Mouse (Mus musculus) embryonic facial prominence, embryonic 14.5 days (tissue): ENCODE data around the gene Fbxw4. TPM values are rescaled to one million over a fixed set of nuclear protein-coding genes. Genes with fewer than 3 reads are reported as not detected.

Experiments used
- ATAC-seq: fragments of 200-750 bp; cut with Nextera tagmentation; 2 replicates; pipeline ENCODE4 v1.8.0; 2017; ENCODE audit warnings: low read depth, moderate number of reproducible peaks, moderate TSS enrichment
- DNase-seq: peaks from one replicate; pipeline ENCODE4 v3.0.0-alpha.2; 2015; ENCODE audit warnings: low spot score
- H3K27ac ChIP-seq: fragments of 300-500 bp; sonication (generic); replicated peaks from 2 replicates; pipeline ENCODE4 v1.5.1; 2014; ENCODE audit warnings: low read depth, mild to moderate bottlenecking, low read length, moderate library complexity
- H3K27me3 ChIP-seq: fragments of 300-500 bp; sonication (generic); replicated peaks from 2 replicates; pipeline ENCODE4 v1.6.1; 2014; ENCODE audit warnings: low read length; ENCODE audit not compliant: control insufficient read depth, insufficient read depth
- H3K36me3 ChIP-seq: fragments of 300-500 bp; sonication (generic); 2 replicates; pipeline ENCODE4 v1.6.1; 2014; ENCODE audit warnings: low read length, mixed read lengths; ENCODE audit not compliant: control insufficient read depth, insufficient read depth
- H3K4me1 ChIP-seq: fragments of 300-500 bp; sonication (generic); 2 replicates; pipeline ENCODE4 v1.6.1; 2014; ENCODE audit warnings: antibody characterized with exemption, low read length; ENCODE audit not compliant: control insufficient read depth, insufficient read depth
- H3K4me2 ChIP-seq: fragments of 300-500 bp; sonication (generic); 2 replicates; pipeline ENCODE4 v1.6.1; 2014; ENCODE audit warnings: low read depth, mild to moderate bottlenecking, low read length, moderate library complexity, mixed read lengths
- H3K4me3 ChIP-seq: fragments of 300-500 bp; sonication (generic); 2 replicates; pipeline ENCODE4 v1.5.1; 2014; ENCODE audit warnings: low read depth, mild to moderate bottlenecking, low read length
- H3K9ac ChIP-seq: fragments of 300-500 bp; sonication (generic); 2 replicates; pipeline ENCODE4 v1.6.1; 2014; ENCODE audit warnings: low read depth, mild to moderate bottlenecking, low read length, moderate library complexity, mixed read lengths
- H3K9me3 ChIP-seq: fragments of 300-500 bp; sonication (generic); 2 replicates; pipeline ENCODE4 v1.6.1; 2016; ENCODE audit warnings: low read length; ENCODE audit not compliant: control insufficient read depth
- WGBS: fragments of 180-500 bp; shearing (Covaris S2); extraction: QIAGEN DNeasy Blood & Tissue Kit; methylation state at CpG from one replicate; pipeline ENCODE4 v1.1.7; 2014; 5-methylcytosine and 5-hydroxymethylcytosine counted together
- polyA plus RNA-seq: library from polyadenylated mRNA; unstranded; fragments of >200 nt; fragmentation: Nextera tagmentation; extraction: Ambion mirVana; gene quantifications from 2 replicates; pipeline ENCODE4 v1.2.1, GENCODE M21; 2014

Gene Fbxw4
- 6.1 and 6.9 TPM in 2 replicates for polyA plus RNA-seq

DNA sequence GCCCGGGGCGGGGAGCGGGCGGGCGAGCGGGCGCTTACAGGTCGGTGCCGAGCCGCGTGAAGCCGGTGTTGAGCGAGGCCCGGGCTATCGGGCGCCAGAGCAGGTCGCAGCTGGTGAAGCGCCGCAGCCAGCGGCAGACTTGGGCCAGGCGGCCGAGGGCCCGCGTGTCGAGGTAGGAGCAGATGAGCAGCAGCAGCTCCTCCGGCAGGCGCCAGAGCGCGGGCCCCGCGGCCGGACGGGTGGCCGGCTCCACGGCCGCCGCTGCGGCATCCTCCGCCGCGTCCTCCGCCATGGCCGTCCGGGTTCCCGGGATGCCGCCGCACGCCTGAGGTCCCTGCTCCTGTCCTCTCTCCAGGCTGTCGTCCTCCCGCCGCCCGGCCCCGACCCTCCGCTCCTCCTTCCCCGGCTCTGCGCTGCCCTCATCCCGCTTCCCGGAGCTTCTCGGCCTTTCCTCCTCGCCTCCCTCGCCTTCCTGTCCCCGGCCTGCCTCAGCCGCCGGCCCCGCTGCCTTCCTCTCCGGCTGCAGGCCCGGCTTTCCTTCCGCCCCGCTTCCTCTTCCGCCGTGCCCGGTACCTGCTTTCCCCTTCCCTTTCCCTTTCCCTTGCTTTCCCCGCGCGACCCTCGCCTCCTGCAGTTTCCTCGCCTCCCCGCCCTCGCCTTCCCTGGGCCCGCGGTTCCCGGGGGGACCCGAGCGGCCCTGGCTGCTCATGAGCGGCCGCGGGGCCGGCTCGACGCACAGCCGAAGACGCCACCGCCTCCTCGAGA lies at the start of gene Fbxw4:
Gene Fbxw4 (minus strand): TSS at position 575 of the 765 bp plus-strand sequence.
- Histone ChIP-seq H3K27me3 (no peaks in the 10 kb centered on the region), H3K4me1 (peaks cover 37% of the 10 kb centered on the region), H3K27ac (peak within 1 kb of the TSS; percentile 95), H3K4me3 (peak within 1 kb of the TSS; percentile 92), H3K4me2 (peak within 1 kb of the TSS; percentile 93), H3K9me3 (no peaks in the 10 kb centered on the region), H3K9ac (peak within 1 kb of the TSS; percentile 99), H3K36me3 (no peaks in the 10 kb centered on the region)
- peak; percentile 72 for DNase-seq
- ATAC-seq = peak; percentile 85
- under 1% methylated on average over 40 of the region's 94 CpGs for WGBS

- H3K4me3 ChIP-seq = no peak overlapping the region
- no peak overlapping the region for H3K27ac ChIP-seq
- no peaks in the 10 kb centered on the region for H3K4me1 ChIP-seq
- H3K9ac ChIP-seq = no peak overlapping the region
- DNase-seq (no peak), ATAC-seq (no peak)
- H3K36me3 ChIP-seq = no peaks in the 10 kb centered on the region
- no peaks in the 10 kb centered on the region for H3K27me3 ChIP-seq
- no peaks in the 10 kb centered on the region for H3K9me3 ChIP-seq
- 56% methylated on average over 3 of the region's 3 CpGs for WGBS
- H3K4me2 ChIP-seq = no peak overlapping the region
Observed at GRCm38 (mm10) chr19:45708704-45709103, 48.6 kb upstream of the Fbxw4 start.

DNA sequence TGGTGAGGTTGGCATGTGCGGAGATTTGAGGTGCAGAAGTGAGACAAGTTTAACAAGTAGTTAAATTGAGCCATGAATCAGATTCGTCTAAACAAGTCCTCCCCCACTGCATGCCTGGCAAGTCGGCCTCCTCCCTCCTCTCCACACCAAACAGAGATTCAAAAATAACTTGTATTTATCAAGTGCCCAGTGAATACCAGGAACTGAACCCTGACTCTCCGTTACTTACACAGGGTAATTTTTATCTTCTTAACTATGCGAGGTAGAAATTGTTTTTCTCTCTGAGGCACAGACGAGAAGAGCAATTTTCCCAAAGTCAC lies 36.1 kb upstream of the Fbxw4 start:
- peak; percentile 54 for DNase-seq
- Histone ChIP-seq H3K27me3 (no peaks in the 10 kb centered on the region), H3K9me3 (no peaks in the 10 kb centered on the region), H3K4me1 (no peaks in the 10 kb centered on the region), H3K4me3 (no peak overlapping the region), H3K9ac (no peak overlapping the region), H3K4me2 (no peak overlapping the region), H3K27ac (no peak overlapping the region), H3K36me3 (no peaks in the 10 kb centered on the region)
- 34% methylated on average over 6 of the region's 6 CpGs for WGBS
- ATAC-seq = no peak

GRCm38 (mm10) chr19:45695496-45696280 lies 35.6 kb upstream of the Fbxw4 start:
- Histone ChIP-seq H3K27ac (no peak overlapping the region), H3K4me3 (no peak overlapping the region), H3K9ac (no peak overlapping the region), H3K4me2 (peak overlapping the region; percentile 36), H3K36me3 (no peaks in the 10 kb centered on the region), H3K27me3 (no peaks in the 10 kb centered on the region), H3K4me1 (no peaks in the 10 kb centered on the region), H3K9me3 (no peaks in the 10 kb centered on the region)
- ATAC-seq (no peak), DNase-seq (no peak)
- WGBS = 37% methylated on average over 25 of the region's 25 CpGs

DNA sequence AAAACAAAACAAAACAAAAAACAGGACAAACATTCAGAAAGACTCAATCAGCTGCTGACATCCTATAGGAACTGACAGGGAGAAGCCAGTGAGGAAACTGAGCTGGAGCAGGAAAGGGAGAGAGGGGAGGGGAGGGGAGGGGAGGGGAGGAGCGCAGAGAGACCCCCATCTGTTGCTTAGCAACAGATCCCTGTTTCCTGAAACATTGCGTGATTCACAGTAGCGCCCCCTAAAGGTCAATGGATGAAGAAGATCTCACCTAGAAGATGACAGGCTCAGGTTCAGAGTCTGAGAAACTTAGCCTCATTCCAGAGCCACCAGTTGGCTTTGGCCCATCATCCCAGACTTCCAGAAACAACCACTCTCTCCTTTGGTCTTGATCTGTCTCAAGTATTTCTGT lies 33.9 kb upstream of the Fbxw4 start:
- H3K27ac ChIP-seq = no peak overlapping the region
- H3K9ac ChIP-seq = no peak overlapping the region
- ATAC-seq = no peak
- H3K36me3 ChIP-seq = no peaks in the 10 kb centered on the region
- H3K4me3 ChIP-seq = no peak overlapping the region
- H3K4me1 ChIP-seq = no peaks in the 10 kb centered on the region
- no peaks in the 10 kb centered on the region for H3K27me3 ChIP-seq
- H3K9me3 ChIP-seq = no peaks in the 10 kb centered on the region
- 42% methylated on average over 3 of the region's 3 CpGs for WGBS
- no peak for DNase-seq
- H3K4me2 ChIP-seq = no peak overlapping the region

DNA sequence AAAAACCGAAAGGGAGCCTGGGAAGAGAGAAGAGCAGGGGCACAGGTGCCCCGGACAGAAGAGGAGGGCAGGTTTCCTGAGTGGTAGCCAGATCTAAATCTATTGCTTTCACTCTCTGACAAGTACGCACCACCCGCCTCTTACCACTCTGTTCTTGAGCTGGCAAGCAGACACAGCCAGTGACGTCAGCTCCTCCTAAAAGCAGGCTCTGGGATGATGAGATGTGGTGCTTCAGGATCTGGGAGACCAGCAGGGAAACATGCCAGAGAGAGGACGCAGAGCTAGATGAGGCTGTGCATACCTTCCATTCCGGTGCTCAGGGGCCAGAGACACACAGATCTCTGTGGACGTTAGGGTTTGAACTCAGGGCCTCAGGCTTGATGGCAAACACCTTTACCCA lies 32.1 kb upstream of the Fbxw4 start:
- no peak overlapping the region for H3K4me3 ChIP-seq
- 96% methylated on average over 8 of the region's 8 CpGs for WGBS
- H3K4me1 ChIP-seq = no peaks in the 10 kb centered on the region
- no peaks in the 10 kb centered on the region for H3K36me3 ChIP-seq
- ATAC-seq (no peak), DNase-seq (no peak)
- H3K27ac ChIP-seq = no peak overlapping the region
- no peaks in the 10 kb centered on the region for H3K27me3 ChIP-seq
- no peak overlapping the region for H3K4me2 ChIP-seq
- H3K9ac ChIP-seq = no peak overlapping the region
- H3K9me3 ChIP-seq = no peaks in the 10 kb centered on the region

DNA sequence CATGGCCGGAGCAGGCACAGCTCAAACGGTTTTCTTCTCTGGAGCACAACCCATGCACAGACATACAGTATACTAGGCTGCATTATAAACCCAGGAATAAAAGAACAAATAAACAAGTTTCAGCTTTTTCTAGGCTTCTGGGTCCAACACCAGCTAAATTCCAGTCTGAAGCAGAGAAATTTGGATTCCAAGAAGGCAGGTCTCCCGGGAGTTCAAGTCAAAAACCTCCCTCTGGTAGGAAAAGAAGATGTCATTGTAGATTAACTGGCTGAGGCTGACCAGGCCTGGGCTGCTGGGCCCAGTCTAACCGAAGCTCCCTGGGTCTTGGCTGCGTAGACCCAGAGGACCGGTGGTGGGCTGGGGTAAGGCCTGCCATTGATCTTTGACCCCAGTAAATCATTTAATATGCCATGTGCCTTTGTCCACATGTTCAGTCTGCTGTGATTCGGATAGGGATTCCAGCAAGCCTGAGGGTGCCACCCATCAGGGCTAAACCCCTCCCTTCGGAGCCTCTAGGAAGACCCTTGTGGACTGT lies 31.0 kb upstream of the Fbxw4 start:
- Histone ChIP-seq H3K9me3 (no peaks in the 10 kb centered on the region), H3K36me3 (no peaks in the 10 kb centered on the region), H3K9ac (no peak overlapping the region), H3K27ac (no peak overlapping the region), H3K4me3 (no peak overlapping the region), H3K27me3 (no peaks in the 10 kb centered on the region), H3K4me1 (no peaks in the 10 kb centered on the region), H3K4me2 (no peak overlapping the region)
- ATAC-seq (no peak), DNase-seq (no peak)
- WGBS = 51% methylated on average over 8 of the region's 8 CpGs

DNA sequence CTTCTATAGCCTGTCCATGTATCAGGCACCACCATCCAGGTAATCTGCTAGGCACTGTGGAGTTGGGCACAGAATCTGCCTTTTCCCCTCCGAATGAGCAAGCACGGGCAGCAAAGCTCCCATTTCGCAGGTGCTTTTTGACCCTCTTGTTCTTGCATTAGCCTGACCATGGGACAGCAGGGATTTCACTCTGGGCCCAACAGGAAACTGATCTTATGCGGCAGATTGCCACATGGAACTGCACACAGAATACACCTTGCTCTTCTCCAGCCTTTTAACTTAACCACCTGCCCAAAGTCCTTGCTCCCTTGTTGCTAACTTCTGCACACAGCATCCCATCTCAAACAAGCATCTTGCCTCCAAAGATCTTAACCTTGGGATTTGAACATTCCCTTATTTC lies 26.9 kb upstream of the Fbxw4 start:
- H3K4me1 ChIP-seq = no peaks in the 10 kb centered on the region
- 59% methylated on average over 4 of the region's 4 CpGs for WGBS

More for the DNA sequence above, 26.9 kb upstream of the Fbxw4 start:
- Histone ChIP-seq H3K4me3 (no peak overlapping the region), H3K9me3 (no peaks in the 10 kb centered on the region), H3K9ac (no peak overlapping the region), H3K27me3 (no peaks in the 10 kb centered on the region), H3K27ac (no peak overlapping the region), H3K4me2 (no peak overlapping the region), H3K36me3 (no peaks in the 10 kb centered on the region)
- DNase-seq (no peak), ATAC-seq (no peak)
